Mouse (Mus musculus) stomach, postnatal 0 days (tissue): ENCODE measurements around the gene Sfrp5. TPM values are rescaled to one million over a fixed set of nuclear protein-coding genes. Genes with fewer than 3 reads are reported as not detected.

Experiments used
- ATAC-seq: fragments of 200-750 bp; cut with Nextera tagmentation; 2 replicates; pipeline ENCODE4 v1.8.0; 2017; ENCODE audit not compliant: low FRiP score, low TSS enrichment
- DNase-seq: peaks from one replicate; pipeline ENCODE4 v3.0.0-alpha.2; 2016; ENCODE audit warnings: low spot score
- H3K27ac ChIP-seq: fragments of 300-500 bp; sonication (generic); replicated peaks from 2 replicates; pipeline ENCODE4 v1.5.1; 2014; ENCODE audit warnings: mild to moderate bottlenecking, control low read depth
- H3K27me3 ChIP-seq: fragments of 300-500 bp; sonication (generic); 2 replicates; pipeline ENCODE4 v1.6.1; 2014; ENCODE audit warnings: low read length; ENCODE audit not compliant: control insufficient read depth, insufficient read depth
- H3K36me3 ChIP-seq: fragments of 300-500 bp; sonication (generic); 2 replicates; pipeline ENCODE4 v1.6.1; 2014; ENCODE audit warnings: low read length, mixed read lengths; ENCODE audit not compliant: control insufficient read depth, insufficient read depth
- H3K4me1 ChIP-seq: fragments of 300-500 bp; sonication (generic); replicated peaks from 2 replicates; pipeline ENCODE4 v1.6.1; 2014; ENCODE audit warnings: antibody characterized with exemption; ENCODE audit not compliant: control insufficient read depth, insufficient read depth
- H3K4me2 ChIP-seq: fragments of 300-500 bp; sonication (generic); replicated peaks from 2 replicates; pipeline ENCODE4 v1.6.1; 2014; ENCODE audit warnings: low read depth, mild to moderate bottlenecking, control low read depth, moderate library complexity
- H3K4me3 ChIP-seq: fragments of 300-500 bp; sonication (generic); 2 replicates; pipeline ENCODE4 v1.5.1; 2014; ENCODE audit warnings: low read depth, low read length, control low read depth
- H3K9ac ChIP-seq: fragments of 300-500 bp; sonication (generic); 2 replicates; pipeline ENCODE4 v1.6.1; 2014; ENCODE audit warnings: mild to moderate bottlenecking, low read length, control low read depth, mixed read lengths
- H3K9me3 ChIP-seq: fragments of 300-500 bp; sonication (generic); 2 replicates; pipeline ENCODE4 v1.6.1; 2016; ENCODE audit warnings: low read length; ENCODE audit not compliant: control insufficient read depth
- CTCF ChIP-seq: IDR thresholded peaks from 2 replicates; pipeline ENCODE4 v1.5.1; 2016; ENCODE audit warnings: antibody characterized with exemption, low read depth, mild to moderate bottlenecking, moderate library complexity
- EP300 ChIP-seq: optimal IDR thresholded peaks from 2 replicates; pipeline ENCODE3; 2016; ENCODE audit warnings: antibody characterized with exemption
- WGBS: fragments of 180-500 bp; shearing (Covaris S2); extraction: QIAGEN DNeasy Blood & Tissue Kit; methylation state at CpG from one replicate; pipeline ENCODE4 v1.1.7; 2014; 5-methylcytosine and 5-hydroxymethylcytosine counted together
- polyA plus RNA-seq: library from polyadenylated mRNA; unstranded; fragments of >200 nt; fragmentation: Nextera tagmentation; extraction: Ambion mirVana; gene quantifications from 2 replicates; pipeline ENCODE4 v1.2.1, GENCODE M21; 2015

Gene Sfrp5
- polyA plus RNA-seq, 1 experiment from 2014 or later: 0.55 TPM

DNA sequence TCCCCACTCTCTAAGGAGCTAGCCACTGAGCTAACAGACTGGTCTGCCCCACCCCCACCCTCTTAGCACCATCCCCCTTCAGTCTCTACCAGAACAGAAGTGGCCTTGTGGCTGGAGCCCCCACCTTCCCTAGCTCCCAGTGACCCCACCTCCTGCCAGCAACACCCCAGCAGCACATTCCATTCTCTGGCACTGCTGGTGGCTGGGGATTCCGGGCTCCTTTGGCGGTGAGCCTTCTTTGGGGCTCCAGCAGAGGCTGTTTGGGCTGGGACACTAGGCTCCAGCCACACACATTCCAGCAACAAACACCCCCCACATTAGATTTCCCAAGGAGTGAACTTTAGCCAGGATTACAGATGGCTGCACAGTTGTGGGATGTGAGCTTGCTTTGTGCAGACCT, 8.7 kb downstream of the Sfrp5 start:
- no peak overlapping the region for H3K4me2 ChIP-seq

DNA sequence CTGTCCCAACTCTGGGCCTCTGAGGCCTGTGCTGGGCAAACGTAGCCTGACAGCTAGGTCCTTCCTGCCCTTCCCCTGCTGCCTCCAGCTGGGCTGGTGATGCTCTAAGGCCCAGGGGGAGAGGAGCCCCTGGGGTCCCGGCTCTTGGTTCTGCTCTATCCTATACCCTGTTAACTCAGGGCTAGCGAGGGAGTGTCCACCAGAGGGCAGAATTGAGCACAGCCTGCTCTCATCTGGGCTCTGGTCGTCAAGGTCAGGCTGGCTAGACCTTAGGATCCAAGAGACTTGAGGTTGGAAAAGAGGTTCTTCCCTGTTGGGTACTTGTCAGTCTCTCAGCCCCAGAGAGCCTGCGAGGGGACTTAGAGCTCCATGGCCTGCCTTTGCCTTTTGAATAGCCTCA, 11.6 kb downstream of the Sfrp5 start:
- ATAC-seq (peak; percentile 40; the same call in 1 of the 2 replicates), DNase-seq (peak; percentile 70)
- Histone ChIP-seq H3K27me3 (no peaks in the 10 kb centered on the region), H3K9ac (no peak overlapping the region), H3K27ac (no peak overlapping the region), H3K4me1 (no peaks in the 10 kb centered on the region), H3K4me3 (no peak overlapping the region), H3K9me3 (no peaks in the 10 kb centered on the region), H3K36me3 (peaks cover 3% of the 10 kb centered on the region; the same call in 1 of the 2 replicates), H3K4me2 (no peak overlapping the region)
- peak; percentile 89 for TF ChIP-seq CTCF
- no peak for TF ChIP-seq EP300
- 24% methylated on average over 5 of the region's 5 CpGs for WGBS

More for the DNA sequence above, 8.7 kb downstream of the Sfrp5 start:
- Histone ChIP-seq H3K27ac (no peak overlapping the region), H3K4me1 (no peaks in the 10 kb centered on the region), H3K4me3 (no peak overlapping the region), H3K9me3 (no peaks in the 10 kb centered on the region), H3K36me3 (no peaks in the 10 kb centered on the region; the same call in 1 of the 2 replicates), H3K9ac (no peak overlapping the region), H3K27me3 (no peaks in the 10 kb centered on the region)
- DNase-seq: no peak
- no peak for ATAC-seq
- WGBS: 75% methylated on average over 2 of the region's 2 CpGs
- TF ChIP-seq CTCF: no peak
- TF ChIP-seq EP300: no peak

DNA sequence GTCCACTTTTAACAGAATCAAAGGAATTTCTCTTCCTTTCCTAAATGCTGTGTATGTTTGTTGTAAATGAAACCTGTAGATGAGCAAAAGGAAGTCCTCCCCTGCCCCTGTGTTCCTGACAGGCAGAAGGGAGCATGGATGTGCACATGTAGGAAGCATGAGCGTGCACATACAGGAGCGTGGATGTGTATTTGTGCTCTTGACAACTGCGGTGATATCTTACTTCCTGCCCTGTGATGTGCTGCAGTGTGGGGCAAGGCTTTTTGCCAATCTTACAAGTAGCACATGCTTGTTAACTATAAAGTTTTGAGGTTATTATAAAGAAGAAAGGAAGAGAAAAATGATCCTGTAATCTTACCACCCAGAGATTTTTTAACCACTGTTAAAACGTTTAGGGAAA, 12.3 kb downstream of the Sfrp5 start:
- WGBS: 63% methylated on average over 4 of the region's 4 CpGs
- Histone ChIP-seq H3K27ac (no peak overlapping the region), H3K9me3 (no peaks in the 10 kb centered on the region), H3K4me1 (no peaks in the 10 kb centered on the region), H3K27me3 (no peaks in the 10 kb centered on the region), H3K4me2 (no peak overlapping the region), H3K4me3 (no peak overlapping the region), H3K9ac (no peak overlapping the region), H3K36me3 (peaks cover 5% of the 10 kb centered on the region)
- TF ChIP-seq CTCF (no peak), EP300 (no peak)
- ATAC-seq (no peak), DNase-seq (no peak)

DNA sequence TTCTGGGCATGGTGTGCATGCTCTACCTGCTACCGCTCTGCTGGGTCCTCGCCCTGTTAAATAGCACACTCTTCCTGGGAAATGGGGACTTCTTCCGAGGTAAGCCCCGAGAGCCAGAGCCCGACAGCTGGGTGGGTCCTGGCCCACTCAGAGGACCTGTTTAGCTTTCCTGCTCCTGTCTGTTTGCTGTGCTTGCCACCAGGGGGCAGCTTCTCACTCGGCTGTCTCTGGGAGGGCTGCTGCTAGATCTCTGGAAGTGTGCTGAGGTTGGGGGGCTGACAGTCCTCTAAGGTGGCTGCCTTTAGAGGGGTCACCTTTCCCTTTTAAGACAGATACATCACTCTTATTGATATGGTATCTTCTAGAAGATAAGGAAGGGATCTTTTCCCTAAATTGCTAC, 19.4 kb downstream of the Sfrp5 start:
- DNase-seq (no peak), ATAC-seq (no peak)
- Histone ChIP-seq H3K36me3 (peaks cover 23% of the 10 kb centered on the region), H3K4me3 (no peak overlapping the region), H3K27ac (no peak overlapping the region), H3K9me3 (no peaks in the 10 kb centered on the region), H3K4me2 (no peak overlapping the region), H3K4me1 (no peaks in the 10 kb centered on the region), H3K9ac (no peak overlapping the region), H3K27me3 (no peaks in the 10 kb centered on the region)
- TF ChIP-seq EP300 (no peak), CTCF (peak; percentile 73)
- WGBS: 56% methylated on average over 6 of the region's 6 CpGs

DNA sequence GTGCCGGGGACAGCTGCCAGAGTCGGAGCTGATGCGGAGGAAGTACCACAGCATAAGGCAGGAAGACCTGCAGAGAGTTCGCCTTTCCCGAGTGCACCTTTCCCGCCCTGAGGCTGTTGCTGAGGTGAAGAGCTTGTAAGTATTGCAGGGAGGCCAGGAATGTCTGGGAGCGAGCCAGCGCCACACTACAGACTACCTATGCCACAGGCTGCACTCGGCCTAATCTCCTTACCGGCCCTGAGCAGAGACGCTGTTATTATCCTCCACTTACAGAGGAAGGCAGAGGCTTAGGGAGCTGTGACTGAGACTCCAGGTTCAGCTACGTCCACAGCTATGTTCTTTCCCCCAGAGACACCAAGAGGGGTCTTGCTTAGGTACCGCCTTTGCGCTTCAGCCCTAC, 22.7 kb downstream of the Sfrp5 start:
- Histone ChIP-seq H3K27me3 (no peaks in the 10 kb centered on the region), H3K9ac (no peak overlapping the region), H3K27ac (no peak overlapping the region), H3K36me3 (peaks cover 18% of the 10 kb centered on the region), H3K4me2 (no peak overlapping the region), H3K4me1 (no peaks in the 10 kb centered on the region), H3K9me3 (no peaks in the 10 kb centered on the region), H3K4me3 (no peak overlapping the region)
- DNase-seq: no peak
- TF ChIP-seq CTCF (no peak), EP300 (no peak)
- WGBS: 89% methylated on average over 12 of the region's 14 CpGs
- ATAC-seq: peak; percentile 8; the same call in 1 of the 2 replicates

DNA sequence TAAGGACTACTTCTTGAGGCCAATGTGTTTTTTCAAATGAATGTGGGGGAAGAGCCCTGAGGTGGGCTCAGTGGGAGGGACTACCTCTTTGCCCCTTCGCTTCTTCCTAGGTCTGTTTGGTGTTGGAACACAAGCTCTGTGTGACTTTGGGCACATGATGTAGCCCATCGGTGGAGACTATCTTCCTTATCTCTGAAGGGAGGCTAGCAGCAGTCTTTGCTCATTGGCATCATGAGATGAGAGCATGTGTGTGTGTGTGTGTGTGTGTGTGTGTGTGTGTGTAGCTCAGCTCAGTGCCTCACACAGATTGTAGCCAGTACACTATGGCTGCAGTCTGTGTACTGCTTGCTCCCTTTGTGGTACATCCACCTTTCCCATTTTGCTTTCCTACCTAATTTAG, 24.6 kb downstream of the Sfrp5 start:
- Histone ChIP-seq H3K9ac (no peak overlapping the region), H3K9me3 (no peaks in the 10 kb centered on the region), H3K27ac (no peak overlapping the region), H3K36me3 (peaks cover 9% of the 10 kb centered on the region), H3K4me1 (no peaks in the 10 kb centered on the region), H3K4me3 (no peak overlapping the region), H3K27me3 (no peaks in the 10 kb centered on the region), H3K4me2 (no peak overlapping the region)
- DNase-seq (no peak), ATAC-seq (no peak)
- TF ChIP-seq EP300 (no peak), CTCF (no peak)
- 84% methylated on average over 2 of the region's 2 CpGs for WGBS
